Mouse (Mus musculus) urinary bladder, adult 18-20 months (tissue): ENCODE measurements at regions not wholly inside any gene's neighbourhood (a gene's known extent, or its start where the extent isn't known, plus 50 kb on each side); places are given as distances from the start of the nearest gene placed in this dataset.

ENCODE experiments used
- DNase-seq, 2 experiments: peaks; one replicate each; pipeline ENCODE4 v3.0.0; 2022; ENCODE audit warnings: low spot score in 2 of 2, mixed read lengths in 2 of 2

DNA sequence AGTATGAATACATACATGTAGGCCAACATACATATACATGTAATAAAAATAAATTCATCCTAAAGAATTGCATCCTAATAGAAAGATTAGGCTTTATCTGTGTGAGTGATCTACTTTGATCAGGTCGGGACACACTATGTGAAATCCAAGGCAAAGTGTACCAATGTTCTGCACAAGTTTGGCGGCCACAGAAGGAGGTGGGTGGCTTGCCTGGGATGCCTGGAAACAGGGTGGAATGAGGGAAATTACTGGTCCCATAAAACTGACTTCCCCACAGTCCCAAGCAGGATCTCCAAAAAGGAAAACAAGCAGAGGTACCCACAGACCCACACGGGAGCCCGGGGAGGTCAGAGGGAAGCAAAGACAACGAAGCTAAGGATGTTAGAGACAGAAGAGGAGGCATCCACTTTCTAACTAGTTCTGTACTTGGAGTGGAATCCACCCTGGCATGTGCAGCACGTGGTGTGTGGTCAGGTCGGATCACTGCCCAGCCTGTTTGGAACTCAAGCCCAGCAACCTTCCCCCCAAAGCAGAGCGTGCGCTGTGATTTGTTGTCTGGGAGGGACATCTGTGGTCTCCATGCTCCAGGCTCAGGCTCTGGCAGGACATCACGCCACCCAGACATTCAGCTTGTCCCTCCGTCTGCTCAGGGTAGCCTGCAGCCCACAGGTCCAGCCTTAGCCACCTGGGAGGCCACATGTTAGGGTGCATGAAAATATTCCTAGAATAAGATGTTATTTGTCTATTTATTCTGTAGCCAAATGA, 615.3 kb upstream of the 3110018I06Rik start:
- DNase-seq = no peak

DNA sequence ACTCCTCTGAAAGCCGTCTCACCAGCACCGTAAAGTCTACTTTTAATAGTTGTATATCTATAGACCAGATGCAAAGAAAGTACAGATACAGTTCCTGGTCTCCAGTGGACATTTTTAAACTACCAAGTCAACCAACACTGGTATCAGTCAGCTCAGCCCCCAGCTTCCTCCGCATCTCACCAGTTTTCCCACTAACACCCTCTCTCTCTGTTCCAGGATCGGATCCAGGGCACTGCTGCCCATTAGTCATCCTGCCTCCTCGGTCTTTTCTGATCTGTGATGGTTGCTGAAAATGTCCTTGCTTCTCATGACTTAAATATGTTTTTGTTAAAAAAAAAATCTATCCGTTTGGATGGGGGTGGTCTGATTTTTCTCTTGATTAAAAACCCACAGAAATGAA, 598.1 kb upstream of the 3110018I06Rik start:
- DNase-seq = no peak

DNA sequence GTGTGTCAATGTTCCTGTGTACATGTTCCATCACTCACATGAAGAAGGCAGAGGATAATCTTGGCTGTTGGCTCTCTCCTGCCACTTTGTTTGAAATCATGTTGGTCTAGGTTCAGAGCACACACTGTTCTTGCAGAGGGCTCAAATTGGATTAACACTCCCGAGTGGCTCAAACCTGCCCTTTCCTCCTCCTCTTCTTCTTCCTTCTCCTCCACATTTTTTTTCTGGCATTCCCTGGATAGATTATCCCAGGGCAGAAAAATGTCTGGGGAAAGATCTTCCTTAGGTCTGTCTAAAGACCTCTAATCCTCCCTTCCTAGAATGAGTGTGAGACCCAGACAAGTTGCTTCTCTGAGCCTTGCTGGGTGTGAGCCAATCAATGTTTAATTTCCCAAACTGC, 594.4 kb upstream of the 3110018I06Rik start:
- DNase-seq = no peak

DNA sequence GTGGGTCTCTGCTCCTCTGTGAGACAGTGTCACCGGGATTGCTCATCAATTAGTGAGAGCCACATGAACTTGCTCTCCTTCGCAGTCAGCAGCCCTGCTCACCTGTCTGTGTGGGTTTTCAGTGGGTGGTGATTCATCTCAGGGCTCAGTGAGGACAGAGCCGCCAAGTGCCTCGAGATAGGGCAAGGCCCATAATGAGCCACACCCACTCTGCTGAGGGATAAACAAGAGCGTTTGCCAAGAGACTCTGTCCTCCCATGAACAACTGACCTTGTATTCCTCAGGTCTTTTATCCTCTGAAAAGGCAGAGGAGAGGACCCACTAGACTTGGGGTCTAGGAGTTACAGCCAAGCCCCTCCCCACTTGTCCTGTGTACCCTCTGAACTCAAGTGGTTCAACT, 584.2 kb upstream of the 3110018I06Rik start:
- no peak for DNase-seq

DNA sequence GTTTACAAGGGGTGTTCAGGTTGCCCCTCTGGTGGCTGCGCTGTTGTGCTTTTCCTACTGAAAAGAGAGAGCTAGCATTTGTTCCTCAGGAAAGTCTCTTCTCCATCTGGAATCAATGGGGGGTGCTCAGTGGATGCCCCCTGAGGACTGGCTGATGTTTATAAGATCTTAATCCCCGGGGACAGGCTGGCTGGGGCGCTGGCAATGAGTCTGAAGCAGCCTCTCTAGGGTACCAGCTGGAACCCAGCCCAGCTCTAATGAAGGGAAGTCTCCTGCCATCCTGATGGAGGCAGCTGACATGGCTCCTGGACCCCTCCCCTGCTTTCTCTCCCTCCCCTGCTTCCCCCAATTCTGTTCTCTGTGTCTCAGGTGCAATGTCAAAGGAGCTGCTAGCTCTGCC, 575.6 kb upstream of the 3110018I06Rik start:
- DNase-seq = no peak

DNA sequence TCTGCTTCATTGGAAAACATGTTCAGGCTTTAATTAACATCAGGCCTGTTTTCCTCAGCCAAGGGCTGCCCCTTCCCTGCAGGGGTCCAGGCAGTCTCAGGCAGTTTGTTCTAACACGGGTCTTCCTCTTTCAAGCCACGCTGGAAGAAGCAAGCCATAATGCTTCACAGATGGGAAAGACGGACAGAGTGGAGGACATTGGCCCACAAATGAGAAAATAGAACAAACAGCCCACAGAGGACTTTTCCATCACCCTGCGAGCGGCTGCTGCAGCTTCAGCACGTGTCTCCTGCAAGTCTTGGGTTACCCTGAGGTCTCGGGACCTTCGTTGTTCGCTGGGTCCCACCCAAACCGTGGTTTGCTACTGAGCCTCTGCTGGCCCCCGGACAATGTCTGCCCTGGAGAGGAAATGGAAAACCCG, 565.9 kb upstream of the 3110018I06Rik start:
- DNase-seq = no peak

DNA sequence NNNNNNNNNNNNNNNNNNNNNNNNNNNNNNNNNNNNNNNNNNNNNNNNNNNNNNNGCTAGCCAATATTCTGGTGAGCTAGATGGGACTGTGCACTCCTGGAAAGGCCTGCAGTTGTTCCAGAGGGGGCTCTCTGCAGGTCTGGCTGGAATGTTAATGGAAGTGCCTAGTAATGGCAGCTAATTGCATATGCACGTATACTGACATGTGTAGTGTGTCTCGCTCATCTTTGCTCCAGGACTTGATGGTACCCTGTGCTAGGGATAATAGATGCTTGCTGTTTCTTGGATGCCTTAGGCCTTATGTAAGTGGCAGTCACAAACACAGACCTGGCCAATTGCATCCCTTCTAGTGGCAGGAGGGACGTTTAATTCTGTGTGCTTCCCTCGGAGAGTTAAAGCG, 560.0 kb upstream of the 3110018I06Rik start:
- no peak for DNase-seq

DNA sequence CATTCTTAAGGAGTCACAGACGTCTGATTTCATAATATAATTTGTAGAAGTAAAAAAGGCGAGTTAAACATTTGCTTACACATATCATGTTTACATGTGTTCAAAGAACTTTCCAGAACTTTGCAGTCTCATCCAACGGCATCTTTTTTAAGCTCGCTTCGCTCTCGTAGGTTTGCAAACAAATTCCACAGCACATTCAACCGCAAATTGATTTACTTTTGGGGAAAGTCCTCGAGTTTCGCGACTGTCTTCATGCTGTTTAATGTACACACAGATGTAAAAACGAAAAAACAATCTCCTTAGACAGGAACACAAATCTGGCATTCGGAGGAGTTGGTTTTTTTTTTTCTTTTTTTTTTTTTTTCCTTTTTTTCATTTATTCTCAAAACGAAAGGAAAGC, 559.3 kb upstream of the 3110018I06Rik start:
- no peak for DNase-seq

DNA sequence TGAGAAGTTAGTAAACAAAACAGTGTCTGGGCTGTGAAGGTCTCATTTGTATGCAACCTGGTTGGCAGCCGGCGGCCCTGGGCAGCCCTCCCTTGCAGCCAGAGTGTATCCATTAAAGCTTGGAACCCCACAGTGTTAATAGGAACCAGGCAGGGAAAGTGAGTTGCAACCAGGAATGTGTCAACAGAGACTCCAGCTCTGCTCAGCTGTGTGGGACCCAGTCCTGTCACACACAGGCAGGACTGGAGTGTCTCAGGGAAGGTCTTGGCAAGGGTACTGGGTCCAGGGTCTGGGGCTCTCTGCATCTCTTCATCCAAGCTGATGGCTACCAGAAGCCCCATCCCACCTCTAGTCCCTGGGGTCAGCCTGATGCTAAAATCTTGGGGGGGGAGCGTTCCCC, 556.8 kb upstream of the 3110018I06Rik start:
- DNase-seq = no peak

DNA sequence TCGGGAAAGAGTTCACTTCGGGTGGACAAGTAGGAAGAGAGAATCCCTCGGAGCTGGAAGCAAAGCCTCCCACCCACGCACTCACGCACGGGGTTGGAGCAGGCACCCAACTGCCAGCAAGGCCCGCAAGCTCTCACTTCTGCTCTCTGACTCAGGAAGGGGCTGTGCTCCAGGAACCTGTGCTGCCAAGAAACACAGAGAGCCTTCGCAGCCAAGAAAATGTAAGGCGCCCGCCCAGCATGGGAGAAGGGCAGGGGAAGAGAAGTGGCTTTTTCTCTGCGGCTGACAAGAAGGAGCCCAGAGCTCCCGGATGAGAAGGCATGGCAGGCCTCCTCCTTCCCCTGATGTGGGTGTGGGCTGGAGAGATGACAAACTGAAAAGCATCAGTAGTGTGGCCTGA, 549.1 kb upstream of the 3110018I06Rik start:
- peak; percentile 5 to 24 for DNase-seq

DNA sequence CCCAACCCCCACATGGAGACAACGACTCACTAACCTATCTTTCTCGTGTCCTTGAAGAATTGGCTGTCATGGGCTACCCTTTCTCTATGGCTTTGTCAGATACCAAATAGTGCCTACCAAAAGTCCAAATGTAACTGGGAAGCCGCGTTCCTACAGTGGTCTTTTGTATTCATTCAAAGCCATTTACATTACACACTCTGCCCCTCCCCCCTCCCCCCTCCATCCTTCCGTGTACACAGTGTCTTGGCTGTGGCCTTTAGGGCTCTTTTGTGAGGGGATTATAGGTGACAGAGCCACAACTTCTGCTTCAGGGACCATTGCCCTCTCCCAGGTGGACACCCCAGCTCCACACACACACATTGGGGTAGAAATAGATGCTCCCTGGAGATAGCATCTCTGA, 544.6 kb upstream of the 3110018I06Rik start:
- DNase-seq = no peak

DNA sequence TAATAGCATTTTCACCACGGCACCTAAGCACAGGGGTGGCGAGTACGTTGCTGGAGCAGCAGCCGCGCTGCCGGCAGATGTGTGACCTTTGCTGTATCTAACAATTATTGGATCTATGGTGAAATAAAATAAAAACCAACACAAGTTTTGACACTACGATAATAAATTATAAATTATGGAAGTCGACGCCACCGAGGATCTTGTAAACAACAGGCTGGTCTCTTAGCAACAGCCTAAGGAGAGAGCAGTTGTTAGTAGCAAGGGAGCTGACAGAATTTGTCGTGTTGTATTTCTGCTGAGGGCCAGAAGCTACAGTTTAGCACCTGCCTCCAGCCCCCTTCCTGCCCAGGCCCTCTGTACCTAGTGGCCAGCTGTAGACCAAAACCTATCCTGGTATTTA, 535.8 kb upstream of the 3110018I06Rik start:
- DNase-seq = no peak

DNA sequence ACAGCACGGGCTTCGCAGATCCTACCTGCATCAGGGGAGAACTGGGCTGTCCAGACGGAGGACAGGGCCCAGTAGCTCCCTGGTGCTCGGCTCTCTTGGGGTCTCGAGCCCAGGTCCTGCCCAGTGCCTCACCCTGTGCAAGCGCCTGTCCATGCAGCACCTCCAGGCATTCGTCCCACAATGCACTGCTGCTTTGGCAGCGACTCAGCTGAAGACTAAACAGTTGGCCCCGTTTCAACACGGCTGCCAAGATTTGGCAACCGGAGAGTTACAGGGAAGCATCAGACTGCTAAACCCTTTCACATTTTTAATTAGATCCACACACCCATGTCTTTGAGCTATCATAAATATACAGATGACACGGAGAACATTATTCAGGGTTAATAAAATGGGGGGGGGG, 532.7 kb upstream of the 3110018I06Rik start:
- DNase-seq = peak; percentile 14 to 16

DNA sequence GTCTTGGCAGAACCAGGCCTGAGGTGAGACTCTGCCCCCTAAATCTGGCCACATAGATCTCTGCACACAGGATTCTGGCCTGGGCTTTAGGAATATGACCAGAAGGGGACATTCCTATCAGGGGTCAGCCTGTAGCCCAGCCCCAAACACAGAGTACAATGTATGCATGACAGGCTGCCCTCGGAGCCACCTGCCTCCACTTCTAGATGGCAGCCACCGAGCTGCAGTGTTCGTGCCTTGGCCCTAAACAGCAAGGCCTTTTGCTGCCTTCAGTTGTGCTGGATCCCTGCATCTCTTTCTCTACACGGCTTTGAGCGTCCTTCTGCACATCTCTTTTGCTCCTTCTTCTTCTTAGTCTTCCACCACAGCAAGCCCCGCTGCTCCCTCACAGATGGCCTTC, 532.2 kb upstream of the 3110018I06Rik start:
- no peak for DNase-seq

DNA sequence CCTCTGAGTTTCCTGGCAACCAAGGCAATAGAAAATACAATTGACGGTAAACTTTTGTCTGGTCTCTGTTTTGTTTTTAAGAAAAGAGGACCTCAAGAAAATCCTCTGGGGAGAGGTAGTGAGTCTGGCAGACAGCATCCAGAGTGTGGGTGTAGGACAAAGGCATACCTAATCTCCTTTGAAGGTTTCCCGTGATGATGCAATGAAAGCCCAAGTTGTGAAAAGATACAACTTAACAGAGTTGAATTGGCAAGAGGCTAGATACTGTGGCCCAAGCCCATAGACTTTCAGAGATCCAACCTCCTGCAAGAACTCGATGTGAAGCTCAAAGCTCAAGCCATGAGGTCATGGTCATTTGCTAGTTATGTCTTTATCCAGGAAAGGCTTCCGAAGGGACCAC, 526.4 kb upstream of the 3110018I06Rik start:
- no peak for DNase-seq

DNA sequence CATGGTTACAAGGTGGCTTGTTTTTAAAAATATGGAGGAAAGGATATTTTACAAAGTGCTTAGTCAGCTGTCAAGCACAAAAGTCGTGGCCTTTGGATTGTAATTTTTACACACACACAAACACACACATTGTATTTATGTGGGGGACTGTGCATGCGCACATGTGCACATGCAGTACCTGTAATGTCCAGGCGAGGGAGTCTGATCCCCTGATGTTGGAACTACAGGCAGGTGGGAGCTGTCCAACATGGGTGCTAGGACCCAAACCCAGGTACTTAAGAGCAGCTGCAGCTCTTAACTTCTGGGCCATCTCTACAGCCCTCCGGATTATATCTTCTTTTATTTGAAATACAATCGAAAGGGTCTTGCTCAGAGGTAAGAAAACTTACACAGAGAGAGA, 524.7 kb upstream of the 3110018I06Rik start:
- DNase-seq = no peak

DNA sequence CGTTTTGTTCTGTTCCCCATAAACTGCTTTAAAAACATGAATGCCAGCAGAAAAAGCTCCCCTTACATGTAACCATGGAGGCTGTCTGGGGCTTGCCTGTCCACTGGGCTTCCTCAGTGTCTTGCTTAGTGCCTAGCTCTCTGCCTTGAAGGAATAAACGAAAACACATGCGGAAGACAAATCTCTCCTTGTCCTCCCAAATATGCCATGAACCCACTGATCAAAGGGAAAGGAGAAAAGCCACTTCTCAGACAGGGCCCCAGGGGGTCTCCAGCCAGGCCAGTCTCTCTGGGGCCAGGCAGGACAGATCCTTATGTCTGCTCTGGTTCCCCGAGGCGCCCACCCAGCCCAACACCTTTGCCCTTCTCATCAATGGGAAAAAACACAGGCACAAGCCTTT, 518.6 kb upstream of the 3110018I06Rik start:
- DNase-seq = no peak

DNA sequence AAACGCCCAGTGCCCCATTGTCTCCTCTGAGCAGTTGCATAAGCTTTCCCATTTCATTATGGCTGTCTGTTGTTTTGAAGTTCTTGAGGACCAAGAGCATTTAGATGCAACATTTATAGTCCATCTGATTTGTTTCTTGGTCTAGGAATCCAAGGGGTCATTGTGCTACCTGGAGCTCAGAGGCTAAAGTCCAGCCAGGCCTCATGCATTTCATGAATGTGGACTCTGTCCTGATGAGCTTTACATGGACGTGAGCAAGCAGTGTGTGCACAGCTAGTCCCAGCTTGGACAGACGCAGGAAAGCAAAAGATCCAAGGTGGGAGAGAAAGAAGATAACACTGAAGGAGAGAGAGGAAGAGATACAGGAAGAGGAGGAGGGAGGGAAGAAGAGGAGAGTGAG, 496.0 kb upstream of the 3110018I06Rik start:
- no peak for DNase-seq

DNA sequence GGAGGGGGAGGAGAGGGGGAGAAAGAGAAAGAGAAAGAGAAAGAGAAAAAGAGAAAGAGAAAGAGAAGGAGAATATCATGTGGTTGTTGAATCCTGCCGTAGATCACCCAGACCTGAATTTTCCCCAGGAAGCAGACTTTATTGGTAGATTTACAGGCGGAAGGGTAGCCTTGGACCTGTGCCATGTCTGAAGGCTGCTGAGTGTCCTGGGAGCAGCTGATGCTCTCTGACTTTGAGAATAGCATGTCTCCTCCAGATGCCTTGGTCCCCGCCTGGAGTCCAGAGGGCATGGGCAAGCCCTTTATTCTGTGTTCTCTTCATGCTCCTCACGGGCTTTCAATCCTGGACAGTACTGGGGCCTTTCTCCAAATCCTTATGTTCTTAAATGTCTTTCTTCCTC, 495.4 kb upstream of the 3110018I06Rik start:
- no peak for DNase-seq

DNA sequence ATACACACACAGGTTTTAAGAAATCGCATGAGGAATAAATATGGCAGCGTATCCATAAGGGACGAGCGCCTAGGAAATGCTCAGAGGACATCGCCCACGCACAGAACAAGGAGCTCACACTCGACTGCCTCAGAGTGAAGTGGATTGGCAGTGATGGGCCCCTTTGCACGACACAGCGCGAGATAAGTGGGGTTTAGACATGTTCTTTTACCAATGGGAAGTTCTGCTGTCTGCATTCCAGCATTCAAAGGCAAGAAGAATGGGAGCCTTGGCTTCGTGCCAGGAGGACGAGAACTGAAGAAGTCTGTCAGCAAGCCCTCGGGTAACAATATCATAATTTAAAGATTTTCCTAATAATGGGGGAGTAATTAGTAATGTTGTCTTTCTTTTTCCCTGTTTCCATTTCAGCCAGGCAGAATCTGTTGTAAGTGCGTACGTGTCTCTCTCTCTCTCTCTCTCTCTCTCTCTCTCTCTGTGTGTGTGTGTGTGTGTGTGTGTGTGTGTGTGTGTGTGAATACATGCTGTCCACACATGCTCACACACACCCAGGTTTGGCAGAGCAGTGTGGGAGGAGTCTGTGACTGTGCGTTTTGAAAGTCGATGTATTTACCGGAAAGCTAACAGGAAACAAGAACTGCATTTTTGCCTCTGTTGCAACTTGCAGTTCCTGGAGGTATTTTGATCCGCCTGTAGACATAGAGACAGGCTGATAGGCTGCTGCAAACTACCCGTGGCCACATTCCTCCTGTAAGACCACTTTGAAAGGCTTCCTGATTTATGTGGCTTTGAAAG, 477.2 kb upstream of the 3110018I06Rik start:
- DNase-seq = peak; percentile 1 to 2

DNA sequence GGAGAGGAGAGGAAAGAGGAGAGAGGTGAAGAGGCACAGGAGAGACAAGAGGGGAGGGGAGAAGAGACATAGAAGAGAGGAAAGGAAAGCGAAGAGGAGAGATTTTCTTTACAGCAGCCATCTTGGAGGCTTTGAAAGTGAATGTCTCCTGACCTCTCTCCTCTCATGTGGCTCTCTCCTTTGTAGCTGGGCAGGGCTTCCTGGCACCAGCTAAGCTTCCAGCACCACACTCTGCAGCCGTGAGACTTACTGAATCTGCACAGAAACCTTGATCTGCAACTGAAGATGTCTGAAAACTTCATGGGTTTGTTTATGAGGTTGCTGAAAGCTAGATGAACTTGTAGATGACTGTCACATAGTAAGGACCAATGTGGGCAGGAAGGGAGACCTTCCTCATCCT, 471.6 kb upstream of the 3110018I06Rik start:
- DNase-seq = no peak

DNA sequence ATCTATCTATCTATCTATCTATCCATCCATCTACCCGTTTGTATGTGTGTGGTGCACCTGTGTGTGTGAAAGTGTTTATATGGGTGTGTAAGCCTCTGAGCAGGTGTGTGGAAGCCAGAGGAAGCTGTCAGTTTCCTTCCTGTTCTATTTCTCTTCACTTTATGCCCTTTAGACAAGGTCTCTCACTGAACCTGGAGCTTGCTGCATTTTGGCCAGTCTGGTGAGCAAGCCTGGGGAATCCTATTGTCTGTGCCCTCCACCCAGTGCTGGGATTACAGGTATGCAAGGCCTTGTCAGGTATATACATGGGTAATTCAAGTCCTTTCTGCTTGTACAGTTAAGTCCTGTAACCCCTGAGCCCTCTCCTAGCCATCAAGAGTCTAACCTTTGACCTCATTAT, 466.6 kb upstream of the 3110018I06Rik start:
- no peak for DNase-seq

DNA sequence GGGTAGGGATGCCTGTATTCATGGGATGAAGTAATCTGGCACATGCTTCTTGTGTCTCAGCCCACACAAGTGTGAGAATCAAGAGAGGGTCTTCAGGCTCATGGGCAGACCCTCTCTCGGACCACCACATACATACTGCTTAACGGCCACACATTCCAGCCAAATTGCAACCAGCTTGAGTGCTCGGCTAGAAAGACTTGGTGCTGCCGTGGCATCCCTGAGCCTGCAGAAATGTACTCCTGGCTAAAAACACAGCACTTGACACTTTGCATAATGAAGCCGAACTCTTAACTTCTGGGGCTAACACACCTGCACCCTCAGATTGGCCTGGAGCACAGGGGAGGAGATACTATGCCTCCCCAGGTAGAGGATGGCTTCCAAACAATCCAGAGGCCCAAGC, 461.6 kb upstream of the 3110018I06Rik start:
- no peak for DNase-seq
